Mouse (Mus musculus): ENCODE results near the gene Pcnx3.

The Pcnx3 gene

DNA sequence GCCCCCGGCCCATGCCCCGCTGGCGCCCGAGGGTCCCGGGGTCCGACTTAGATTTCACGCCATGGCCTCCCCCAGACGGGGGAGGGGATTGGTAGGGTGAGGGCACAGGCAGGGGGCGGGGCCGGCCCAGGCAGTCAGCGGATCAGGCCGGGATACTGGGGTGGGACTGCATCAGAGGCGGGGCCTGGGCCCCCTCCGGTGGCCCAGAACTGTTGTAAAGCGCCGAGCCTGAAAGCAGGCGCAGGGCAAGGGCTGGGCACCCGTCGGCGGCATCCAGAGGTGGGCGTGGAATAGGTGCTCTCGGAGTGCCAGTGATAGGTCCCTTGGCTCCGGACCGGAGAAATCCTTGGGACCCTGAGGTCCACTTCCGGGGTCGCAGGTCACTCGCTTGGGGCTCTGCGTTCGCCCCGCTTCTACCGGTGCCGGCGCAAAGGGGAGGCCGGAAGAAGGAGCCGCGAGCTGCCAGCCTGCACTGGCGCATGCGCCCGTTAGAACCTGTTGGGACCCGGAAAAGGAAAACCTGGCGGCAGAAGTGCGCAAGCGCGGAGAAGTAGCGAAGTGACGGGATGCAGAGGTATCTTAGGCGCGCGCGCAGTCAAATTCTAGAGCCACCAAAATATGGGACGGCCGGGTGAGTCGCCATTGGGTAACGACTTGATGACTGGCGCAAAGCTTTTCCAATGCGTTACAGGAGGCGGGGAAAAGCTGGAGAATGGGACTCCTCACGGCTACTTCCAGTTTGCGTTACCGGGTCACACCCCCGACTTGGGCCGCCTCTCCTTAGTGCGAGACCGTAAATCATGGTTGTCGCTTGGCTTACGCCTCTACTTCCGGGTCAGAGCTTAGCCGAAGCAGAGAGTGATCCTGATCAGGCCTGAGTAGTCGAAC lies at the start of gene Pcnx3, which contains the start of gene Map3k11:
Pcnx3 (minus strand) TSS at position 709 of the 888 bp plus-strand sequence.
Map3k11 (plus strand) TSS at position 543 of the 888 bp plus-strand sequence.
- peak; percentile 98 to 99 for DNase-seq

DNA sequence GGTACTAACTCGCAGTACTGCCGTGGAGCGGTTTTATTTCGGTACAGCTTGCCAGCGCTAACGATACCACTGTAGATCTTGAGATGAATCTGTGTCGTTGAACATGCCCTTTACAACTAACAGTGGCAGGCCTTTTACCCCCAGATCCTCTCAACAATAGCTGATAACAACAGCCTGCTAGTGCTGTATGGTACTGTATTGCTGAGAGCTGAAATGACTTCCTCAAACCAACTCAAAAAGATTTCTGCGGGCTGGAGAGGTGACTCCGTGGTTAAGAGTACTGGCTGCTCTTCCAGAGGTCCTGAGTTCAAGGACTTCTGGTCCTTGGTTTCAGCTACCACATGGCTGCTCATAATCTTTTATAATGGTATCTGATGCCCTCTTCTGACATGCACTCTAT lies 45.6 kb upstream of the Pcnx3 start:
- no peak for DNase-seq

DNA sequence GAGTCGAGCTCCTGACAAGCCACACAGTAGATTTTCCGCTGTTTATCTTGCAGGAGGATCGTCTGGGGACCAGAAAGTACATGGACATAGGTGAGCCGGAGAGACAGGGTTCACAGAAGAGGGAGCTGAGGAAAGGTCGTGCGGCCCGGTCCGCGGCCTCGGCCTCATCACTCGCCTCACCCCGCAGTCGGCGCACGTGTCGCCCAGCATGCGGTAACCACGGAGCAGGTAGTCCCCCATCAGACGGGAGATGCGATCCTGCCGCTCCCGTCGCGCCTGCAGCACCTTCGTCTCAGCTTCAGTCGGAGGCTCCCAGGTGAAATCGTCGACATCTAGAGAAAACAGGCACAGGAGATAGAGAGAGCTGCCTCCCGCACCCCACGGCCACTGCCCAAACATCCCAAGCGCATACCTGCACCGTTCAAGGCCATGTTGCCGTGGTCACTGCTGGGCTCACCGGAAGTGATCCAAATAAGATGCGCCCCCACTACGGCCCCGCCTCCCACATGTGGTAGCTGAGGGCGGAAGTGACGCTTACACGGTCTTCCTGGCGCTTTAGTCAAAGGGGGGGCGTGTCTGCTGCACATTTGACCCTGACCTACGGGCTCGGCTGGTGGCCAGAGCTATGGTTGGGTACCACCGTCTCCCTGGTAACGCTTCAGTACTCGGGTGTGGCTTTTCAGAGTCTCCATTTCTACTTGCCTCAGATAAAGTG lies 42.7 kb upstream of the Pcnx3 start:
- DNase-seq = peak; percentile 93 to 95

DNA sequence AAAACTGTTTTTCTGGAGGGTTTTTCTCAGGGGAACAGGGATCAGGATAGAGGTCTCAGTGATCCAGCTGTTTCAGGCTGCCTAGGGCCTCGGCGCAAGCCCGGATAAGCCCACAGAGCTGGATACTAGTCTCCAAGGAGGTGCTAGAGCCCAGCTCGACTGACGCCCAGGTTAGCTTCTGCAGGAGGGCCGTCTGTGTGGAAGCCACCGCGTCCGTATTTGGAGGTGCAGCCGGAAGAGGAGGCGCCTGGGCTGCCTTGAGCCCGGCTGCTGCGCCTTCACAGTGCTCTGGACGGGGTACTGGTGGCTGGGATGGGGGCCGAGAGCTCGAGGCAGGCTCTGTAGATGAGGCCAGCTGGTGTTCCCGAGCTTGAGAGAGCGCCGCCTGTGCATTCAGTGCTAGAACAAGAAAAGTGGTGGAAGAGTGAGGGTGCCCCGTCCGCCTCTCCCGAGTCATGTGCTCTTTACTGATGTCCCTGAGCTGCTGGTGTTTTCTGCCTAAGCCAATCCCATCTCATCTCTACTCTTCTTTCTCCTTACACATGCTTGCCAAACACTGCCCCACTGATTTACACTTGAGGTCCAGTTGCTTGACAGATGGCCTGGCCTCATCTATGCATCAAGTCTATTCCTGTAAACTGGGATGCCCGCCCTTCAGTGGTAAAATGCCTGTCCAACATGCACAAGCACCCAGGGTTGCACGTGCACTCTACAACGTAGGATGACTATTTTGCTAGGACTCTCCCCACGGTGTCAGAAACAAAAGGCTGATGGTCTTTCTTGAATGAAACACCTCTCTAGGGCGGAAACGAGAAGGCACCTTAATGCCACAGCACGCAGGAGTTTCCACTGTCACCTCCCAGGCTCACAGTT lies 41.8 kb upstream of the Pcnx3 start:
- DNase-seq = no peak

DNA sequence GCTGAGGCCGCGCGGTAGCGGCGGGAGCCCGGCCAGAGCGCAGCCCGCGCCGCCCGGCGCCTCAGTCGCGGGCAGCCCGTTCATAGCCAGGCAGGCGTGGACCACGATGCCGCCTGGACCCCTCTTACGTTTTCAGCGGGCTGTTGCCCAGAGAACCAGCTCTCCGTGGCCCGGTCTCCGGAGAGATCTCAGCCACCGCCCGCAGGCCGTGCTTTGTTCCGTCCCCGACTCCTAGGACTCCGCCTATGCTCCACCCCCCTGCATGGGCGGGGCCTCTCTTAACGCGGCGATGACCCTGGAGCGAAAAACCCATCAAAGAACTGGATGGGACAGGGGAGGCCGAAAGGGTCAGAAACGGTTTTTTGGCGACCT lies 40.7 kb upstream of the Pcnx3 start, which contains the start of gene Fam89b:
Fam89b (minus strand) TSS at position 210 of the 372 bp plus-strand sequence.
- DNase-seq = peak; percentile 90 to 93

DNA sequence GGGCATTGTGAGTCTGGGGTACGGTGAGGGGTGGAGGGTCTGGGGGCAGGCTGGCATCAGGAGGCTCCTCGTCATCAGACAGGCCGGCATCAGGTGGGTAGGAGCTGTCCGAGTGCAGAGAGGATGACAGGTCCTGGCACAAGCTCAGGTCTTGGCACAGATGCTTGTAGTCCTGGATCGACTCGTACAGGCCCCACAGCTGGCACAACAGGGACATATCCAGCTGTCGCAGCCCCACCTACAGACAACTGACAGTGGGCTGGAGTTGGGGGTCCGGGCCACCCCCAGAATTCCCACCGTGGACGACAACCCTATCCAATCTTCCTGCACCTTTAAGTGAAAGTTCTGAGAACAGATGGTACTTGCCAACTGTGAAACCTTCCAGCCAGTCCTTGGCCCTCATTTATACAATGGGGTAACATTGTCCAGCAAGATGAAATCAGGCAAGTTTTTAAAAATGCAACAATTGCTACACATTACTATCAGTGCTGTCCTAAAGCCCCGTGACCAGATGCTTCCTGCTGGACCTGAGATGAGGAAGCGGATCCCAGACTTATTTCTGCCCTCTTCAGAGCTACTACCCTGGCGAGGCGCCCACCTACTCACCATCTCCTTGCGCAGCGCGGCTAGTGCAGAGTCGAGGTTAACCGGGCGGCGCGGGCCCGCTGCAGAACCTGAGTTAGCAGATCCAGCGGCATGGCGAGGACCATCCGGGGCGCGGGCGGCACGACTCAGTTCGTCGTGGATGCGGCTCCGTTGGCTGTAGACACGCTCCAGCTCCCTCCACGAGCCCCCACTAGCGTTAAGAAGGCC lies 40.1 kb upstream of the Pcnx3 start:
- peak; percentile 46 to 50 for DNase-seq

DNA sequence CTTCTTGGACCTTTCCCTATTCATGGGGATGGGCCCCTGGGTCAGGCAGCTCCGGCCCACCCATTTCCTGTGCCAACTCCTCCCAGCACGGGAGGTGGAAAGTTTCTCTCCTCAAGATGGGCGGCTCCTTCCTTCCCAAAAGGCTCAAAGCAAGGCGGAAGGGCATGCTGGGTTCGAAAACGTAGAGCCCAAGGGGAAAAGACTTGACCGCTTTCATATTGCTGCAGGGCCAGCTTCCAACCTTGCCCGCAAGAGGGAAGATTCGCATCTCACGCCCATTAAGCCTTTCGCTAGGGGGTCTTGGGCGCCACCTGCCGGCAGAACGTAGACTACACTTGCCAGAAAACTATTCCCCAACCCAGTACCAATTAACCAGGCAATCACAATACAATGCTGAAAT lies 39.0 kb upstream of the Pcnx3 start:
- peak; percentile 83 to 87 for DNase-seq

DNA sequence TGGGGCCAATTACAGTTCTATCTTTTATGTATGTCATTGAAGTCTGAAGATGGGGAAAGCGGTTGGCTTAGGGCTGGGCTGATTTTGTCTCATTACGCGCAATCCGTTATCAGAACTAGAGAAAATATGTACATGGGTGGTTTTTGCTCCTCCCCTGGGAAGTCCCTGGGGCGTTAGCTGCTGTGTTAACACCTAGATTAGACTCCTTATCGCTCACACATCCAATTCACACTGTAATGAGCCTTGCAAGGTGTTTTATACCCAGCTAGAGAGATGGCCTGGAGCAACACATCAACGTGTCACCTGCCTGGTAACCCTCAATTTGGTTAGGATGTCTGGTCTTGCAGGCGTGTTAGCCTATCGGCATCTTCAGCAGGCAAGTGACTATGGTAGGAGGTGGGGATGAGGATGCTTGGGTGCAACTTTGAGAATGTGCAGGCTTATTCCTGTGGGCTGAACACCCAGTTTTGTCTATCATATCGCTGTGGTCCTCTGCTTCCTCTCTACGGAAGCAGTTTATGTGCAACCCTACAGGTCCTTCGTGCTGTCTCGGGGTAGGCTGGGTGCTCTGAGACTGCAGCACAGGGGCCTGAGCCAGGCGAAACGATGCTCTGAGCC lies 38.4 kb upstream of the Pcnx3 start:
- no peak for DNase-seq

DNA sequence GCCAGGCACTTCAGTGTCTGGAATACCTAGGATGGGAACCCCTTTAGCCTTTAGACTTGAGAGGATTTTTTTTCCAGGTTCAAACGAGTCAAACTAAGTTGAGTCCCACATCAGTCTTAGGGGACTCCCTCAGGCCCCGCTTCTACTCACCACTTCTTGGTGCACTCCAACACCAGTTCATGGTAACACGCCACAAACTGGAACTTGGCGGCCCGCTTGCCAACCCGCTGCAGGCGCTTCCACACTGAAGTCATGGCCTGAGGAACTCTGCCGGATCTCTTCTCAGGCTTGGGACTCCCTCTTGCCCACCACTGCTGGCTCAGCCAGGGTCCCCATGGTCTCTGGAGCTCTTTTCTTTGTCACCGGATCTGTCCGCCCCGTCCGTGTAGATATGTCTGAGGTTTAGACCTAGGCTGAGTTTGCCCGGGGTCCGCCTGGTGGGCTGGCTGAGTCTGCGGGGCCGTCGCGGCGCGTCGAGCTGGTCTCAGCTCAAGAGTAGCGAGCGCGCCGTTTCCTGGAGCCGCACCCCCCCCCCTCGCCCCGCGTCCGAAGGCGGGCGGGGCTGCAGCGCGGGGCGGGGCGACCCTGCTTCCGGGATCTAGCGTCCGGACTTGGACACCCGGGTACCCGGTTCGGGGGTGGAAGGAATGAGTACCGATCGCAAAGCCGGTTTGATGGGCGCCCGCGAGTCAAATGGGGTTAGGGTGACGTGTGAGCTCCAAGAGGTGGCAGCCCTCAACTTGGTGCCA lies 37.2 kb upstream of the Pcnx3 start, which contains the start of gene Ehbp1l1:
Ehbp1l1 (minus strand) TSS at position 551 of the 749 bp plus-strand sequence.
- DNase-seq = peak; percentile 78 to 83

DNA sequence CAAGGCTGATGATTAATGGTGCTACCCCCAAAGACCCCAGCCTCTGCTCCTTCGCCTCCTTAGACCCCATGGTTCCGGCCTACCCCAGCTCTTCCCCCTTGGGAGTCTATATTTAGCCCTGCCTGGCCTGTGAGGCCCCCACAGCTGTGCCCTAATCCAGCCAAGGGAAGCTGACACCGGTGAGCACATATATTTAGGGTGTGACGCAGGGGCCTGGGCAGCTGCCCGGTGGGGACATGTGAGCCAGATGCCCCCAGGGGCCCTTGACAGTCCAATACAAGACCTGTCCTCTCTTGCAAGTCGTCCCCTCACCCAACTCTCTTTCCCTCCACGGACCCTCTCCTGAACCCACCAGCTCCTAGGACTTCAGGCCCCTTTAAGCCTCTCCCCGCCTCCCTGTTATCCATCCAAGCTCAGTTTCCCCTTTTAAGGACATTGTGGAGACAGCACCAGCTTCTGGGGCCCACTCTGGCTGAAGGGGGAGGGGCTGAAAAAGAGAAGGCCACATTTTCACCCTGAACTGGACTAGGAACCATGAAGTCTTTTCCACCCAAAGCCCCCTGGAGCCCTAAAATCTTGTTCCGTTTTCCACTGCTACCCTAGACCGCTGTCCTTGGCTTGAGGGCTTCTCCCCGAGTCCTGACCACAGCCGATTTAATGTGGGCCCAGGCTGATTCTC lies 36.5 kb upstream of the Pcnx3 start:
- peak; percentile 47 to 52 for DNase-seq

DNA sequence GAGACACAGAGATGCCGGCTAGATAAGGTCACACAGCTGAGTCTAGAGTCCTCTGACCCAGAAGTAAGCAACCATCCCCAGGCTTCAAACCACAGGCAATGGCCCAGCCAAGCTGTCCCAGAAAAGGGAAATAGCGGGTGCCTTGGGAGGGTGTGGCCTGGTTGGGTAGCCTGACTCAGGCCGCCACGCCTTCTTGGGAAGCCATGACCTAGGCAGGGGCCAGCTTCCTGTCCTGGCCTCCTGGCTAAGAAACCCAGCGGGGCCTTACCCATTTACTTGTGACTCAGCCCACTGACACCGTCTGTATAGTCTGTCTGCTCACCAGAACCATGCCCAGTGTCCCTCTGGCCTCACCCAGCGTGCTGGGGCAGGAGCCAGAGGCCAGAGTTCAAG lies 35.8 kb upstream of the Pcnx3 start:
- peak; percentile 90 to 91 for DNase-seq

DNA sequence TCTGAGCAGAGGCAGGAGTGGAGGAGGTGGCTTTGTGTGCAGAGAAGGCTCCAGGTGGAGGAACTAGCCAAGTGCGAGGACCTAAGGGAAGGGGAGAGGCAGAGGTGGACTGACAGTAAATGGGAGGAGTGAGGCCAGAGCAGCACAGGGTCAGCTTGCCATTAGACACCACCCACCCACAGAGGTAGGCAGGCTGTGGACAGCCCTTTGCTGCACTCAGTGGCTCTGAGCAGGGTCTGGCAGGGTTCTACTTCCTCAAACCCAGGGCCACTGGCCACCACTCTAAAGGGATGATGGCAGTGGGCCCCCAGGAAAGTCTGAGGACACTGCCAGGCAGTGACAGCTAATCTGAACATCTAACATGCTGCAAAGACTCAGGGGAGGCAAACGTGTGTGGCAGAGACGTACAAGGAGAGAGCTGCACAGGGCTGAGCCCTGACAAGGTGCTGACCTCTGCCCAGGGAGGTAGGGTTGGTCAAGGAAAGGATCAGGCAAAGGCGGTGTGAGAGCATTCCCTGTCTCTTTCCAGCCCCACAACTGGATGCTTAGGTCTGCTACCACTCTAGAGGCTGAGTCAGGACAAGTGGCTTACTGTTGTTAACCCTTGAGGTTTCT lies 35.3 kb upstream of the Pcnx3 start:
- no peak for DNase-seq

DNA sequence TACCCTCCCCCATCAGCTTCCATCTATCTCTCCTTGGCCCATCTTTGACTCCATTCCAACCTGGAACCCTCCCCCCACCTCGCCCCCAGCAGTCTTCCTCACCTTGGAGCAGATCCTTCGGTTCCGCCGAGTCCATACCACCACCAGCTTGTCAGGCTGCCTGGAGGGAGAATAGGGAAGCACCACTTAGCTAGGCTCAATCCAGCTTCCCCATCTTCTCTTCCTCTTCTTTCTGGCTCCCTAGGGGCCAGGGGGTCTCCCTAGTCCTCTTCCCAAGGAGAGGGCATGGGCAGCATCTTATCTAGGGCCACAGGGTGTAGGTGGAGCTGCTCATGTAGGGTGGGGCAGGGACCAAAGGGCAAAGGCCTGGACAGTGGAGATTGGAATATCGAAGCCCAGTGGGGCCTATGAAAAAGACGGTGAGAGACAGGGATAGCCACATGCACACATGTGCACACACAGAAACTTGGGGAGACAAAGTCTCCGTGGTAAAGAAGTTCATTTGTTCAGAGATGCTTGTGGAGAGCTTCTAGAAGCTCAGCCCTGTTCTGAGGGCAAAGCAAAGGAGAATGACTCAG lies 34.2 kb upstream of the Pcnx3 start:
- no peak for DNase-seq

DNA sequence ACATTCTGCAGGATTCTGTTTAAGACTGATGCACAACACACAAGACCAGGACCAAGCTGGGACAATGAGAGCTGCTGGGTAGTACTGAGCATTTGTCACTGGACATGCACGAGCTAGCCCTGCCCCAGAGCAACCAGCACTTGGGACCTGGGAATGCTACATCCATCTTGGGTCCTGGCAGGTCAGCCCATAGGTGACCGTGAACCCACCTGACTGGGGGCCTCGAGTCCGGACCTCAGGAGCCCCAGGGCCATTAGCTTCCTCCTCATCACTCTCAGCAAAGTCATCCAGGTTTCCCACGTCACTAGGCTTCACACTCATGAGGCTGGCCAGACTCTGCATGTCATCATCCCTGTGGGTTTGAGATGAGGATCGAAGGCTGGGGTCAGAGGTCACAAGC lies 32.5 kb upstream of the Pcnx3 start:
- DNase-seq = no peak

DNA sequence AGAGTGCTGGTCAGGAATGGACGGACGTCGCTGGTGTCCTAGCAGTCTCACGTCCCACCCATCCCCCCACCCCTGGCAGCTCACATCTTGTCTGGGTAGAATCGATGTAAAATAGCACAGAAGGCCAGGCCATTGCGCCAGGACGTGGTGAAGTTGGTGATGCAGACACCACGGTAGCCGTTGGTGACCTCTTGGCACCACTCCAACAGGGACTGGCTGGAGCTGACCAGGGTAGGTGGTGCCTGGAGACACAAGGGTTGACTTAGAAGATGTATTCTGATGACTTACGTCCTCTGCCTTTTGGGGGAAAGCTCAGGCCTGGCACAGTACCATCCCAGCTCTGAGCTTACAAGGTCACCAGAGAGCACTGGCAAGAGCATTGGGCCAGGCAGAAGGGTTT lies 28.2 kb upstream of the Pcnx3 start:
- DNase-seq = no peak

DNA sequence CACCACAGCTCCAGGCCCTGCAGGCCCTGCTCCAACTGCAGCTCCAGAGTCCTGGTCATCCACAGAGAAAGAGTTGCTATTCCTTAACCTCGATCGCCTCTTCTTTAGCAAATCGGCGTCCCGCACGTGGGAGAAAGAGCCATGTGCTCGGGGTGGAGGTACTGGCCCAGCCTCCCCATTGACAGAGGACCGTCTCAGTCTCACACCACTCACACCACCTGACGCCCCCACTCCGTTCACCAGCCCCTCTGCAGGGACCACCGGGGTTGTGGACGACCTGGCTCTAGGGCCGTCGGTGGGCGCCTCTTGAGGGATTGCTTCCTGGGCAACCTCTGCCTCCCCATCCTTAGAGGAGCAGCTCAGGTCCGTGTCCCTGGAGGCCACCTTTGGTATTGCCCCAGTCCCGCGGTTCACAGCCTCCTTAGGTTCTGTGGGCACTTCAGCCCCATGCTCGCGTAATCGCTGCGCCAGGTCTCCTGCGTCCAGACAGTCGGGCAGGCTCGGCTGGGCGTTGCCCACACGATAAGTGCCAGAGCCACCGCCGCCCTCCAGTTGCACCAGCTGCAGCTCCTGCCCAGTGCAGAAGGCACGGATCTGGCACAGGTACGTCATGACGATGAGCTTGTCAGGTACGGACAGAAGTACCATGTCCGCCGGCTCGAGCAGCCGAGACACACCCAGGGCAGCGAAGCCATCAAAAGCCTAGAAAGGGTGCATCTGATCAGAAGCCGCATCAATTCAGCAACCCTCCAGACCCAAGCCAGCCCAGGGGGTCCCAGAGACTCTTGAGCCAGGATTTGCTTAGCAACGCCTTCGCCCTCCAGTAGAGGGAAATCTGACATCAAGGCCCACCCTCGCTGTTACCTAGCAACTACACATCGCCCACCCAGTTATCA lies 27.3 kb upstream of the Pcnx3 start:
- DNase-seq = peak; percentile 66 to 83

DNA sequence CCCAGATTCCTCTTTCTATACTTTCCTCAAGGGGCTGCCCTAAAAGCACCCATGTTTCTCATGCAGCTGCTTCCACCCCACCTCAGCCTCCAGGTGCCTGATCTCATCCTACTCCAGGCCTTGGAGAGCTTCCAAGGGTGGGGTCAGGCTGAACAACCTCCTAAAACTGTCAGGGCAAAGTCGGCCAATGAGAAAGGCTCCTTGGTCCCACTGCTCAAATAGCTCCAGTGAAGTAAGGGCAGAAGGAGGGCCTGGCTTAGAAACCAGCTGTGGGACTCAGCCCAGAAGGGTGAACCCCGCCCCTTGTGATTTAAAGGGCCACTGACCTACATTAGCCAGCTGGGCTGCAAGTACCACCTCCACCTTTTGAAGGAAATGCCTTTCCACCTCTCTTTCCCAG lies 25.0 kb upstream of the Pcnx3 start:
- DNase-seq = peak; percentile 89 to 93

DNA sequence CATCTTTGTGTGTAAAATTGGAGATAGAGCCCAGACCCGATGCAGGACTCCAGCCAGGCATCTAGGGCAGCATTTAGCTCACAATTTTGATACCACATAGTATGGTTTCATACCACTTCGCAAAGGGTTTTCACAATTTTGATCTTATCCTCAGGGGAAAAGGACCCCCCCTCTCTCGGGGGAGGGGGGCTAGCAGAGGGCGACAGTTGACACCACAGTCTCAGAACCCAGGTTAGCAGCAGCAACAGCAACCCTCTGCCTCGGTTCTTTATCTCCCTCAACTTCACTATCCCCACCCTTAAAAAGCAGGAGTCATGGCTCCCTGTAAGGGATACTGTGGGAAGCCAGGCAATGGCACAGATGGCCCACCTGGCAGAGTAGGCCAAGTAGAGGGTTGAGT lies 24.5 kb upstream of the Pcnx3 start:
- DNase-seq = no peak
